Mouse (Mus musculus): ENCODE measurements at regions not wholly inside any gene's neighbourhood (a gene's known extent, or its start where the extent isn't known, plus 50 kb on each side); places are given as distances from the start of the nearest gene placed in this dataset.

DNA sequence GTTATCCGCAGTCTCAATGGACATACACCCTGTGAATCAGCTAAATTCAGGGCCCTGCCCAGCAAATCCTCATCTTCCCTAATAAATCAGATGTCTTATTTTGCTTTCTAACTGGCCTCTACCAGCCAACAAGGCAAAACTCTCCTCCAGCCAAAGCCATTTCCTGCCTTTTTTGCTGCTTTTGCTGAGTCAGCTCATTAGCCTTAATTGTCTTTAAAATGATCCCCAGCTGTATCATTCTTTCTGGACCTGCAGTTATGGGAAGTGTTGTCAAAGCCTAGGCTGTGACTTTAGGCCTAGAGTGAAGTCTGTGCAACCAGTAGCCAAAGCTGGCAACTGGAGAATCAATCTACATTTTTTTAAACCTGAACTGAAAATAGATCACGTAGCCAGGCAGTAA is 81.4 kb downstream of the Mtpn start:
- no peak for DNase-seq (ENCODE audit: low spot score)

- no peak for DNase-seq (ENCODE audit: low spot score)
Observed at GRCm38 (mm10) chr6:35445007-35445406, 94.7 kb downstream of the Mtpn start.

DNA sequence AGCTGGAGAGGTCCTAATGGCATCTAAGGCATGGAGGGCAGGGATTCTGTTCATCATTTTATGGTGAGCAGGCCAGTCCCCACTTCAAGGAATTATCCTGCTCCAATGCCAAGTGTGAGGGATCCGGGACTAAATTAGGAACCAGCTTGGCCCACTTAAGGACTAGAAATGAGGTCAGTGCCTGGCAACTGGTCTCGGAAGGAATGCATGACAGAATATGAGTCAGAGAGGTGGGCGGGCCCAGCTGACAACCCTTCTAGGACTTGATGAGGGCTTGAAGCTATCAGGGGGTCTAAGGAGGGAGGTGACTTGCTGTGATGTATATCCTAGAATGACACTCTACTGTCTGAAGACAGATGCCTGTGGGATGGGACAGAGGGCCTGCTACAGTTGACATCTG is 100.4 kb upstream of the Fam180a start:
- DNase-seq (ENCODE audit: low spot score) = no peak

DNA sequence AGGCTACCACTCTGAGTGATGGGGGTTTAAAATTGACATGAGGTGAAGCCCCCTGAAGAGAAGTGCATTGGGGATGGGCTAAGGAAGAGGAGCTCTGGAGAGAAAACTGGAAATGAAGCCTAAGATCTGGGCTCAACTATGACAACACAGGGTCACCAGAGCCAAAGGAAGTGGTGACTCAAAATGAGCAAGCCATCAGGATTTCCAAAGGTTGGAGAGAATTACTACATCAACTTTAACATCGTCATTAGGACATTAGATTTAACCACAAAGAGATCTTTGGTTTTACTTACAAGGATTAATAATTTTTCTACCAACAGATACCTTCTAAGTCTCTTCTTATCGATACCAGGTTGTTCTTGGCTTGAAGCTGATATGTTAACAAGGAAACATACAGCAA is 98.6 kb upstream of the Fam180a start:
- no peak for DNase-seq (ENCODE audit: low spot score)

- DNase-seq (ENCODE audit: low spot score) = no peak
Observed at GRCm38 (mm10) chr6:35420924-35421323, 95.0 kb upstream of the Fam180a start.

DNA sequence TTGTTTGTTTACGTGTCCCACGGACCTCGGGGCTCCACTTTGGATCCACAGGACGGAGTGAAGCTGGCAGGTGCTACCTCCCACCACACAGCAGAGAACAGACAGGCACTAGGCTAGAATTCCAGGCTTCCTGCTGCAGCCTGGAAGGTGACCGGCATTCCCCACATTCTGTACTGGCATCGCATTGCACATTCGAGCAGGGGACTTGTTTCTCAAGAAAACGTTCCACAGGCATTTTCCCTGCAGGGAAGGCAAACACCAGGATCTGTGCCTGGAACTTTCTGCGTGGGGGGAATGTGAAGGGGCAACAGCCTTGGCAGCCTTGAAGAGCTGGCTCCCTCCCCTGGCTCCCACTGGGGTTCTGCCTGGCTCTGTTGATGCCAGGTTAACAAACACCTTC is 79.1 kb upstream of the Fam180a start:
- DNase-seq (ENCODE audit: low spot score) = no peak

DNA sequence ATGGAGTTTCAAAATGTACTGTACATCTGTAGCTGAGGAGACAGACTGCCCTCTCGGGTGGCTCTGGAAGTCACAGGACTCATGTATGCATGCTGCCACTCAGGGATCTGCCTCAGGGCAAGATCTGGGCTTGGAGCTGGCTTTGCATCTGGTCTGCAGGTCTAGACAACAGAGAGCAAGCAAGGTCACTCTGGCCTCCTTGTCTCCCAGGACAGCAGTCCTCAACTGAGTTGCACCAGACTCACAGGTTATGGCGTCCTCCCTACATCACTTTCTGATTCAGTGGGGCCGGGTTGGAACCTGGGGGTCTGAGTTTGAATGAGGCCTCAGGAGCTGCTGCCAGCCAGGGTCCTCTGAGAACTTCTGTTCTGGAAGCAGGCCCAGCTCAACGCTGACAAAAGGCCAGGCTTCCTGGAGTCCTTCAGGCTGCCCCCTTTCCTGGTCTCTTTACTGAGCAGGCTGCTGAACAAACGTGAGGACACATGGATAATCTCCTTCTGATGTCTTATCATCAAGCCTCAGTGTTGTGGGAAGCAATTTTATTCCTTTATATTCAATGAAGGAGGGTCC is 77.5 kb upstream of the Fam180a start:
- no peak for DNase-seq (ENCODE audit: low spot score)

GRCm38 (mm10) chr6:35395726-35396125 is 69.8 kb upstream of the Fam180a start:
- DNase-seq (ENCODE audit: low spot score) = no peak

DNA sequence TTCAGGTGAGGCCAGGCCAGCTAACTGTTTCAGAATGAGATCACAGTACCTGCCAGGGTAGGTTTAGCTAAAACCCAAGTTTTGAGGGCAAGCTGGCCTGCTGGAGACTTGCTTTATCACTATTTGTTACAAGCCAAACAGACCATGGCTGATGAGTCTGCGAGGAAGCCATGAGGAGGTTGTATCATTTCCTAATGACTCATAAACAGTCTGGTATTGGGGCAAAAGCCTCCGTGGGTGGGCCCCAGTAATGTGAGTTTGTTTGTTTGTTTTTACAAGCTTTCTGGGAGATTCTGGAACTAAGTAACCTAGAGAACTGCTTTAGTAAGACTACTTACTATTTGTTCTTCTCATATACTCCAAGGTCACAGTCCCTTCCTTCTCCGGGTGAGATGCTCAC is 62.9 kb upstream of the Fam180a start:
- DNase-seq (ENCODE audit: low spot score) = no peak

GRCm38 (mm10) chr6:35381536-35381935 is 55.6 kb upstream of the Fam180a start:
- no peak for DNase-seq (ENCODE audit: low spot score)

DNA sequence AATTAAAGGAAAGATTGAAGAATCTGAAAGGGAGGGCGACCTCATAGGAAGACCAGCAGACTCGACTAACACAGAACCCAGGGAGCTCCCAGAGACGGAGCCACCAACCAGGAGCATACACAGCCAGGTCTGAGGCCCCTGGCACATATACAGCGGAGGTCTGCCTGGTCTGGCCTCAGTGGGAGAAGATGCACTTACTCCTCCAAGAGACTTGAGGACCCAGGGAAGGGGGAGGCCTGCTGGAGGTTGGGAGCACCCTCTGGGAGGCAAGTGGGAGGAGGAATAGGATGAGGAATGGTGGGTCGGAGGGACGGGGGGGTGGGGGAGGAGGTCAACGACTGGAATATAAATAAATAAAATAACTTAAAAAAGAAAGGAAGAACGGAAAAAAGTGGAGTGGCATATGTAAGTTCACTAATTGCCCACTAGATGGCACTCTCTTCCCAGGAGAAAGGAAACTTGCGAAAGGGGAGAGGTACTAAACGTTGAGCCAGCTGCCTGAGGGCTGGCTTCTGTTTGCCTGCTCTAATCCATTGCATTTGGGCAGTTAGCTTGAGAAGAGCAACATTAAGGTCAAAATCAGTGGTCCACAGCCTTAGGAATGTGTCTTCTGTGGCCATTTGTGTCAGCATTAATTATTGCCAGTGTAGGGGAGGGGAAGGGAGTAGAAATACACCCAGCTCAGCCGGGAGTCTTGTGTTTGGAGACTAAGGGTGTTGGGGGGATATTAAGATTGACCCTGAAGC is 55.0 kb upstream of the Fam180a start:
- no peak for DNase-seq (ENCODE audit: low spot score)

GRCm38 (mm10) chr6:35379890-35380289 is 53.9 kb upstream of the Fam180a start:
- peak; percentile 77 for DNase-seq (ENCODE audit: low spot score)

DNA sequence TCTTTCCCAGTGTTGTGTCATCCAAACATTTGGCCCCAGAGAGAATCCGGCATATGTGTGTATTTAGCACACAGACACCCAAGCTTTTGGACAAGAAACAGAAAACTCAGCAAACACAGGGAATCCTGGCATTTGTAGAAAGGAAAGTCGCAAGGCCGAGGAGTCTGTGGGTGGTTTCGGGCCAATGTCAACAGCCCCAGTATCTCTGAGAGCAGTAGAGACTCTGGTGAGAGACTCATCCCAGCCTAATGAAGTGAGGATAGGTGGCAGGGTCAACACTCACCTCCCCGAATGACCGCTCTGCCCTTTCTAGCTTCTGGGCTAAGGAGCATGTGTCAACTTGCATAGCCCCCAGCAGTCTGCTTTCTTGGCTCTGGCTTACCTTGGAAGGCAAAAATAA is 52.9 kb upstream of the Fam180a start:
- no peak for DNase-seq (ENCODE audit: low spot score)

DNA sequence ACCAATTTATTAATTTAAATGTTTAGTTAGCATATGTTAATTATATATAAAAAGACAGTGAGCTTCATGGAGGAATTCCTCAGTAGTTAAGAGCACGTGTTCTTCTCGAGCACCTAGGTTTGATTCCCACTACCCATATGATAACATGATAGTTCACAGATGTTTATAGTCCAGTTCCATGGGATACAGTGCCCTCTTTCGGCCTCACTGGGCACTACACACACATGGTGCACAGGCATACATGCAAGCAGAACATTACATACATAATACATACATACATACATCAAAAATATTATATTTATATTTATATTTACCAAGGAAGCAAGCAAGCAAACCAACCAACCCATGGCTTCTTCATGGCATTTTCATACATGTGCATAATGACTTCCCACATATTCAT is 51.6 kb upstream of the Fam180a start:
- DNase-seq (ENCODE audit: low spot score) = no peak

- DNase-seq (ENCODE audit: low spot score) = no peak
Observed at GRCm38 (mm10) chr6:35376526-35376925, 50.6 kb upstream of the Fam180a start.

Measured in urinary bladder, postnatal 25 days (tissue).